Mouse (Mus musculus): ENCODE data around the gene Nrarp.

Nrarp gene

DNA sequence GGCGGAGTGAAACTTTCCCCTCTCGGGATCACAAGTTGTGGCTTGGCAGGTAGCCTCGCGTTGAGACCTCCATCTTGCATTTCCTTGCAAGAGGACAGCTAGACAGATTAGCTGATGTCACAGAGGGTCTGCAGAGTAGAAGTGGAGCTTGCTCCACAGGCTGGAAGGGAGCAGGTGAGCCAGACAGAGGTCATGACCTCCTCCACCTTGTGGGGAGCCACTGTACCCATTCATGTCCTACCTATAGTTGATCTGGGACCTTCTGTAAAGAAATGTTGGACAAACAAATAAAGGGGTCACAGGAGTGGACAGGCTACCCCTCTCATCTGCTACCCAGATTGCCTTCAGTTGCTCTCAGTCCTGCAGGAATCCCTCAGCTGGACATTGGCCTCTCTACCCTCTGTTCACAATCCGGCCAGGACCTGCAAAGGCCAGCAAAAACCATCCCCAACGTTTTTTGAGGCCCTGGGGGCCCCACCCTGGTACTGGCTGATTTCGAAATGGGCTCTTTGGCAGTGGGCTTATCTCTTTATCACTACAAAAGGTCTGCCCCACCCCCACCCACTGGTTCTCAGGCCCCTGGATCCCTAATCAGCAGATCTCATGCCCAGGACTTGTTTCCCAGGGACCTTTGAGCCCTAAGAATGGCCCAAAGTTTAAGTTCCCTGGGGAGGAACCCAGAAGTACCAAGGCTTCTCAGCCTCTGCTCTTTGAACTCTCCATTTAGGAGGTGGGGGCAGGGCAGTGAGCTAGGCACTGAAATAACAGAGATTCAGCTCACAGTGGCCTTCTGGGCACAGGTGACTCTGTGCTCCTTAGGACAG lies 5.5 kb upstream of the Nrarp start:
- DNase-seq: no peak

DNA sequence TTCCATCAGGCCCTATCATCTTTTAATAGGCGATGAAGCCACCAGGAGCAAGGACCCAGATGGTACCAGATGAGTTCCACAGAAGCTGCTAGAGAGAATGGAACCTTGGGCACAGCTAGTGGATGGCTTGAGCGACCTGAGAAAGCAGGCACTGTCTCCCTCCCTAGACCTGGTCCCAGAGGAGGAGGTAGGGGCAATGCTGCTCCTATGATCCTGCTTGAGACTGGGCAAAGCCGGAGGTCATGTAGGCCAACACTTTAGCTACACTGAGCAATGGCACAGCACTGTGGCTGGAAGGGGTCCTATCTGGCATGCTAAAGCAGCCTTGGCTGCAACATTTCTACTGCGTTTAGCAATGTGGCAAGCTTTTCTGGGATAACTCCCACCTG lies 4.9 kb upstream of the Nrarp start:
- DNase-seq: no peak

DNA sequence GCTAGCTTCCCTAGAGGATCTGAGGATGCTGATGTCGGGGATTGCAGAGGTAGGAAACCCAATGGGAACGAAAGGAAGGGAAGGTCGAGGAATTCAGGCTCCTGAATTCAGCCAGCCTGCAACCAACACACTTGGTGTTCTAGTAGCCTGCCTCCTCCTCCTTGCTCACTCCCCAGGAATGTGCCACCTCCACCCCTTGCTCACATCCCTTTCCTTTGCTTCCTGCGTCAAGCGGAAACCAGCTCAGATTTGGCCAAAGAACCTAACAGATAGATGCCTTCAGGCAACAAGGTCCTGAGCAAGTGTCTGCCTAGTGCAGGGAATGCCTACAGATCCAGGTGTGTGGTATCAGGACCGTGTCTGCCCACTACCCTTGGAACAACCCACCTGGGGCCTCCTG lies 4.0 kb upstream of the Nrarp start:
- DNase-seq: no peak

DNA sequence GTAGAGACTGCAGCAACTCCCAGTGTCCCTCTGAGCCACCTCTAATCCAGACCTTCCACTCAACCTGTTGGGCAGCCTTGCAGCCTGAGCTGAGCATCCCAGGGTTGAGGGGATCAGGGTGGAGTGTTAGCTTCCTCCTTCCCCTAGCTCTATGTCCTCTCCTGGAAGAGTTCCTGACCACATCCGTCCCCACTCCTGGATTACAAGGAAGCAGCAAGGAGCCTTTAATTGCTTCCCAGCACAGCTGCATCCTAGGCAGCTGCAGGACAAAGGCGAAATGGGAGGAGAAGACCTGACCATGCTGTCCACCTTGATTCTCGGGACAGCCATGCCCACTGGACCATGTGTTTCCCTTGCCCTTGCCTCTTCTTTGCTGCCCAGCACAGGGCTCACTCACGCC lies 3.5 kb upstream of the Nrarp start:
- DNase-seq: no peak

DNA sequence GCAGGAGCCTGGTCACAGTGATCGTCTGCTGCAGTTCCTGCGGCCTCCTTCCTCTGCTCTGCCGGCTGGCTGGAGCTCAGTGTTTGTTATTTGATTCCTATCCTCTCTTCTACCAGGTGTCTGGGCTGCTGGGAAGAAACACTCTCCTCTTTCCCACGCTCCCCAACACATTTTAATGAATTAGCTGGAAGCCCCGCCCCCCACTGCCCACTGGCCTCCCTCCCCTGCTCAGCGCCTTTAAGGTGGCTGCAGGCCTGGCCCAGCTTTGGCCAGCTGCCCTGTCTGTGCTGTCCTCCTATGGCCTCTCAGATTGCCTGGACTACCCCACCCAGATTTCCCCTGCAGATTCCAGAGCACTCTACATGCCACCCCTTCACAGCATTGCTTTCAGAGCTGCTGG lies 2.9 kb upstream of the Nrarp start:
- DNase-seq: no peak

DNA sequence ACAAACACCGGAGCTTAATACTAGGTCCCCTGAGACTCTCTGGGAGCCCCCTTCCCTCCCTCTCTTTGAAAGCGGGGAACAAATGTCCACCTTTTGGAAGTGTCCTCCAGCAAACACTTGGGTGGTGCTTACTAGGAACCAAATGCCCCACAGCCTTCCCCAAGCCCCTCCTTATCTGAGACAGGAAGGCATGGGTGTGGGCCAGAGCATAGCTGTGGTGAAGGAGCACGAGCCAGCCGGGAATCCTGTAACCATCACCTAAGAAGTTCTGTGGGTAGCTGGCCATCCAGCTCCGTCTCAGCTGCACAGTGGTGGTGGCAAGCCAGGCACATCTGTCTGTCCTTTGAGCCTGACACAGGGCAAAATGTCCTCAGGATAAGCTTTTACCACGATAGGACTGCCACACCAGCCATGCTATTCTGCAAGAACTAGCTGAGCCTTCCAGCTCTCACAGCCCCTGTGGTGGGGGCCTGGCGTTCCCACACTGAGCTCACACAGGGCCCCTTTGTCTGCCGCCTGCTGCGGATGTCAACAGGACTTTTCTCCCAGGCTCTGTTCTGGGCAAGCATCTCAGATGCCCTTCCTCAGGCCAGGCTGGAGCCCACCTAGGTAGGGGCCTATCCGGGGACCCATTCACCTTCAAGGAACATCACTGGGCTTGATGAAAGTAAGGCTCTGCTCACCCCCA lies 2.1 kb upstream of the Nrarp start:
- DNase-seq: no peak

DNA sequence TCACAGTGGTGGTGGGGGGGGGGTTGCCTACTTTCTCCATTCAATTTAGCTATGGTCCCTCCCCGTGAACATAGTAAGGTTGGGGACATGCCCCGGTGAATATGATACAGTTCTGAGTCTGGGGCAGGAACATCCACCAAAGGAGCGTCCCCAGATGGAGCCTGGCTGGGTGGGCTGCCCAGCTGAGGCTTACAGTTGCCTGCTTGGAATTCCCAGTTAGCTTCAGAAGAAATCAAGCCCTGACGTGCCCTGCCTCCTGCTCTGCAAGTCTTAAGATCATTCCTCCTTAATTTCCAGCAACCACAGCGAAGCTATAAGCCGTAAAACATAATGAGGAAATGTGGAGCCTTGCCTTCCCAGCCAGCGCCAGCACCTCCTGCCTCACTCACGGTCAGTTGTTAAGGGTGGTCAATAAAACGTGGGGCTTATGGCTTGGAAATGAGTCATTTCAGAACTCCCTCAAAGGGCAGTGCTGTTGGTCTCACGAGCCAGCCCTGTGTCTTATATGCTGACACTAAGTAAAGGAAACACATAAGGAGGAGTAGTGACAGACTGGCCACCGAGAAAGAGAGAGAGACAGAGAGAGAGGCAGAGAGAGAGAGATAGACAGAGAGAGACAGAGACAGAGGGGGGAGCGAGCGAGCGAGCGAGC lies 866 bp upstream of the Nrarp start:
- DNase-seq: no peak

DNA sequence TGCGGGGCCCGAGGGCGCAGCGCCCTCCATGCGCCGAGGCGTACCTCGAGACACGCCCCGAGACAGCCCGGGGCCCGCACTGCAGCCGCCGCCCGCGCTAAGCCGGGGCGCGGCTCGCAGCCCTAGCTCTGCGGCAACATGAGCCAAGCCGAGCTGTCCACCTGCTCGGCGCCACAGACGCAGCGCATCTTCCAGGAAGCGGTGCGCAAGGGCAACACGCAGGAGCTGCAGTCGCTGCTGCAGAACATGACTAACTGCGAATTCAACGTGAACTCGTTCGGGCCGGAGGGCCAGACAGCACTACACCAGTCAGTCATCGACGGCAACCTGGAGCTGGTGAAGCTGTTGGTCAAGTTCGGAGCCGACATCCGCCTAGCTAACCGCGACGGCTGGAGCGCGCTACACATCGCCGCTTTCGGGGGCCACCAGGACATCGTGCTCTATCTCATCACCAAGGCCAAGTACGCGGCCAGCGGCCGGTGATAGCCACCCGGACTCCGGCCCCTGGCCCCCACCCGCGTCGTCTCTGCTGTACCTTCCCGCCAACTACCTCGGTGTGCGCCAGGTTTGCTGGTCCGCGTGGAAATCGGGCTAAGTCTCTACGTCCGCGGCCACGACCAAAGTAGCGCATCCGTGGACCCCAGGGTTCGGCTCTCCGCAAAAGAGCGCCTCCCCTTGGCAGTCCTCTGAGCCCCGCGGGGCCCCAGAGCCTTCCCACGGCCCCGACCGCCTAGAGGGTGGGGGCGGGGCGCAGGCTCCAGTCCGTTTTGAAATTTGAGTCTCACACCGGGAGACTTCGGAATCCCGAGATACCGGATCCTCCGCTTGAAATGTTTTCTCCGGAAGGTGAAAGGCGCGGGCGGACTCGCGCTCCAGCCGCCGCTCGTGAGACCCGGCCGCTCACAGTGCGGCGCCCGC lies 674 bp downstream of the Nrarp start:
- peak; percentile 43 to 59 for DNase-seq

DNA sequence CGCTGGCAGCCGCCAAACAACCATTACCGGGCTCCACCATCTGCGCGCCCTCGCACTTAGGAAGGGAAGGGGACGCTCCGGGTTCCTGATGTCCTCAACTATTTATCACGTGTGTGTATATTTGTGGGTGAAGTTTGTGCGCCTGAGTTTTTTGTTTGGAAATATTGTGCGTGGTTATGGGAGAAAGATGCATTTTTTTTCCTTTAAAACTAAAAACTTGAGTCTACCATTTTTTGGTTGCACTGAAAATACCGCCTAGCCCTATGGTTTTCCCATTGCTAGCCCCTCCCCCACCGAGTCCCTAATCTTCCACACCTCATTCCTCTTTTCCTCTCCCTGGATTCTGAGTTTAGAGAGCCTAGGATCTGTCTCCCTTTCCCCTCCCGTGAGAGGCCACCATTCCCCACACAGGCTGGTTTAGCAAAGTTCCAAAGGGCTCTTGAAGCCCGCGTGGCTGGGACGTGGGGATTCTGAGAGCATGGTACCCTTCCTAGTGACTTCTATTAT lies 1.4 kb downstream of the Nrarp start:
- no peak for DNase-seq

DNA sequence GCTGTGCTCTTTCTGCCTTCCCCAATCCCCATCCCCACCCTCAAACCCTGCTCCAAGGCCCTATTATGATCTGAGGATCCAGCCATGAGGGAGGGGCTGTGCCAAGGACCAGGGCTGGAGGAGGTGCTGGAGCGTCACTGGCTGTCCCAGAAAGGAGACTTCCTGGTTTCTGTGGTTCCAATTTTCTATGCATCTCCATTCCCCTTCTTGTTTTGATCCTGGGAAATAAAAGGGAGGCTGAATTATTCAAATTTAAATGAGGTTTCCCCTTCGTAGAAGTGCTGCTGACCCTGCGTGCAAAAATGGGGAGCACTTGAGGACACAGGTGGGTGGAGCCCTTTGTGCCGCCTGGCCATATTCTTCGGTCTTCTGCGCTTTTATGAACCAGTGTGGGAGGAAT lies 2.1 kb downstream of the Nrarp start:
- no peak for DNase-seq

DNA sequence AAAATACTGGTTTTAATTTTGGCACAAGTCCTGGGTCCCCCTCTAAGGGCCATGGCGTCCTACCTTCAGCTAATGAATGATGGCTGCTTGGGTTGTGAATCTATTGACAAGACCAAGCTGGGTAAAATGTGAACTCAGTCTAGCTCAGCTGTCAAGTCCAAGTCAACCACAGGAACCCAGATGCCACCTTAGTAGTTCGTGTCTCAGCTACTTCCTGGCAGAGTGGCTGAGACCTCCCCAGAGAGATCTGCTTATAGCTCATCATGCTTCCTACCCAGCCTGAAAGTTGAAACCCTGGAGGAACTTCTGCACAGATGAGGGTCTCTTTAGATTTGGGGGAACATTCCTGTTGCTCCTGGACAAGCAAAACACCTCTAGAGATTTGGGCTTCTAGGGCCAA lies 2.8 kb downstream of the Nrarp start:
- peak in 1 of 2 experiments; percentile 18 for DNase-seq

DNA sequence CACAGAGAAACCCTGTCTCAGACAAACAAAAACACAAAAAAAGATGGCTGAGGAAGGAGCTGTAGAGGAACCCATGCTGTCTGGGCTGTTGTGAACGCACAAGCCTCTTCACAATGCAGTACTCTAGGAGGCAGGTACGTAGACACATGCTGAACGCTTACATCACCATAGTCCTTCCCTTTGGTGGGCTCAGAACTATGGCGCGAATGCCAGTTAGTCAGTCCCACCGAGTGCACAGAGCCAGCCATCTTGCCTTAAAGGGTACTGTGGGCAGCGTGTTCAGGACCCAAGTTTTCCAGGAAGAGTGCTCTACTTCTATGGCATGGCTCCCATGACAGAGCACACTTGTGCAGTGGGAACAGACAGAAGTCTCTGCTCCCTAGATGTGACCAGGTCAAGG lies 3.9 kb downstream of the Nrarp start:
- DNase-seq: no peak

DNA sequence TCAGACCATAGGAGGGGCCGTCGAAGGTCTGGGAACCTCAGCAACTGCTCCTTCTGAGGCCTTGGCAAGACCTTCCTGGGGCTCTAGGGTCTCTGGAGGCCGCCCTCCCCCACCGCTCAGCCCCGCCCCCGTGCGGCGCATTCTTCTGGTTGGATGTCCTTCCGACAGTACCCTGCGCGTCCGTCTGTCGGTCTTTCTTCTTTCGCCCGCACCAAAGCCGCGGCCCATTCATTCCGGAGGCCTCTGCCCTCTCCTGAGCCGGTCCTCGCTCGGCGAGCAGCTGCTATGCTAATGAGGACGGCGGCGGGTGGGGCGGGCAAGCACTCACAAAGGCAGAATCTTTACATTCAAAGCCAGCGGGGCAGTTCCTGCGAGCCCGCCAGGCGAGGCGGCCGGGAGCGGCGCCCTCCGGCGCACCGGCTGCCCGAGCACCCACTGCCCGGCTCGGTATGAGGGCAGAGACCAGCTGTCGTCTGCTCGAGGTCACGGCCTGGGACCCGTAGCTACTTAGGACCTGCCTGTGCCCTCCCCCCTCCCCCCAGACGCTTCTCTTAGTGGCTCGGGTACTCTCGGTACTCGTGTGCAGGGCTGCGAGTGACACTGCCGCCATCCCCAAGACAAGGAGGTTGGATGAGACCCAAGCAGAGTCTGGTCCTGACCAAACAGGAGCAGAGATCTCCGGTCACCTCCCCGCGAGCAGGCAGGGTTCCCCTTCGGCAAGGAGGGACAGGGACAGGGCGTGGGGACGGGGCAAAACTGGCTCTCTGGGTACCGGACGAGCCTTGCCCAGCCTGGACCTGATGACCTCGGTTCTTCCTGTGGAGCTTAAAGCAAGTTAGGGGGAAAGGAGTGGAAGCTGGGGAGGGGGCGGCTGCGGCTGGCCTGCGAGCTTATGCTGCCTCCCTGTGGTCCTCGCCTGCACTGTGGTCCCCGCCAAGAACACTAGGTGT lies 5.3 kb downstream of the Nrarp start:
- DNase-seq: peak; percentile 44 to 67

DNA sequence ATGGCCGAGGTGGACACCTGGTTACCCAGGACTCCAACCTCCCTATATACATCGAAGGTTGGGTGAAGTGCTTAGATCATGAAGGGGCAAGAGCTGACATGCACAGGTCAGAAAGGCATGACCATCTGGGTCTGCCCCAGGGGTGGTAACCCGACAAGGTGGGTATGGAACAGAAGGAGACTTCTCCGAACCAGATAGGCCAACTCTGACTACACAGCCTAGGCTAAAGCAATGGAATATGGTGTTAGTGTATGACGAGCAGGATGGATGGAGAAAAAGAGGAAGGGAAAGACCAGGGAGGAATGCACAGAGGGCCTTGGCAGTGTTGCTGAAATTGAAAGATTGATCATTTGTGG lies 6.0 kb downstream of the Nrarp start:
- no peak for DNase-seq

DNA sequence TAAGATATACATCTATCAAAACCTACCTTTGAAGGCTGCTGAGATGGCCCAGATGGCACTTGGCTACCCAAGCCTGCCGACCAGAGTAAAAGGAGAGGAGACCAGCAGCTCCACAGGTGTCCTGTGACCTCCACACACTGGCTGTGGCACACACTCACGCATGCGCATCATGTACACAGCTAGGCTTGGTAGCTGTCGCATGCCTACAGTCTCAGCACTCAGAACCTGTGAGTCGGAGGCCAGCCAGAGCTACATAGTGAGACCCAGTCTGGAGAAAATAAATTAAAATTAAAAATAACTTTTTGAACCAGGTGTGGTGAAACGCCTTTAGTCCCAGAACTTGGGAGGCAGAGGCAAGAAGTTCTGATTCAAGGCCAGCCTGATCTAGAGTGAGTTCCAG lies 7.3 kb downstream of the Nrarp start:
- DNase-seq: no peak

DNA sequence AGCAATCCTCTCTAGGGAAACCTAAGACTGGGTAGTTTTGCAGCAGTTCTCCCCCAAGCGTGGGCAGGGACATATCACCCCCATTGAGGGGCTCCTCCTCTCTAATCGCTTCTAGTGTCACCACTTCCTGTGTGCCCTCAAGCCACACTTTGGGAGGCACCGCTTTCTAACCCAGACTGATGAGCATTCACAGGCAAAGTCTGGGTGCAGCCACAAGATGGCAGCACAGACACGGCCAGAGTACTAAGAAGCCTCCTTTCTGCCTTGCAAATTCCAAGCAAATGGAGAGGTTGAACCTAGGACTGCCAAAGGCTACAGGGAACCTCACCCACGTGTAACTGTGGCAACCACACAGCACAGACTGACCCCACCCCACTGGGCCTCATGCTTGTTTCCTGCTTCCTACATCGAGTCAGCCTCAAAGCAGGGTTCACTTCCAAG lies 12.8 kb downstream of the Nrarp start:
- peak; percentile 67 to 78 for DNase-seq

DNA sequence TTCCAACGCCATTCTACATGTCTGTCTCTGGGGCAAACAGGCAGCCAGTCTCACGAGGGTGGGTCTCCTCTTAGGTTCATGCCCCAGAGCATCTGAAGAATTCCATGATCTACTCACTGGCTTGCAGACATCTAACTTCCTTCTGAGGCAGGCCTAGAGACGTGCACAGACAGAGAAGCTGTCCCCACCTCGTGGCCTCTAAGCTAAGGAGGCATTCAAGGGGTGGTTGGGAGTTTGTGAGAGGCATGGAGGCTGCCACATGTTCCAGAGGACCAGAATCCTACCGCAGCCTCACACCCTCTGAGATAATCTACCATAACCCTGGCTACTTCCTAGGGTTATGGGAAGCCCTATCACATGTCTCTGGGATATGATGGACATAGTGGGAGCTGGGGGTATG lies 13.4 kb downstream of the Nrarp start:
- peak in 1 of 2 experiments; percentile 13 for DNase-seq

DNA sequence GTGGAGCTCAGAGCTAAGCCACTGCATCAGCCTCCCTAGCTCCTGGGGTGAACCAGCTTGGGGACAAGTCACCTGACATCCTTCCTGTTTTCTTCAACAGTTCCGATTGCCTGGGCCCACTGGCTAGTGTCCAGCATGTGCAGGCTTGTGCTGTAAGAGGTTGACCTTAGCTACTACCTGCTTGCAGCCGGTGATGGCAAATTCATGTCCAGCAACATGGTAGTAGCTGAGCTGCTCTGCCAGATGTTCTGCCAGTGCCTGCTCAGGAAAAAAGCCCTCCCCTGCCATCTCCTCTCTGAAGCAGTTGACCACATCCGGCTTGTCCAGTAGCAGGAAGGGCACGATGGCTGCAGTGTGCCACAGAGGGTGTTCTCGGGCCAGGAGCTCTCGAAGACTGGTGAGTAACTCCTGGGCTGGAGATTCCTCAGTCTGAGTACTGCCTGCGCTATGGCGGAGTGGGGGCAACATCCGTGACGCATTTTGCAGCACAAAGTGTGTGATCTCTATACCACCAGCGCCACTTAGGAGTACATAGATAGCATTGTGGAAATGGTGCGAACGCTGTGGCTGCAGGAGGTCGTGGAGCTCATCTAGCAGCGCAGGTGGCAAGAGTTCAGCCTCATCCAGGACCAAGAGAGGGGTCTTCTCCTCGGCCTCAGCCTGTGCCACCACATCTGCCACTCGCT lies 14.1 kb downstream of the Nrarp start:
- peak; percentile 43 to 50 for DNase-seq

DNA sequence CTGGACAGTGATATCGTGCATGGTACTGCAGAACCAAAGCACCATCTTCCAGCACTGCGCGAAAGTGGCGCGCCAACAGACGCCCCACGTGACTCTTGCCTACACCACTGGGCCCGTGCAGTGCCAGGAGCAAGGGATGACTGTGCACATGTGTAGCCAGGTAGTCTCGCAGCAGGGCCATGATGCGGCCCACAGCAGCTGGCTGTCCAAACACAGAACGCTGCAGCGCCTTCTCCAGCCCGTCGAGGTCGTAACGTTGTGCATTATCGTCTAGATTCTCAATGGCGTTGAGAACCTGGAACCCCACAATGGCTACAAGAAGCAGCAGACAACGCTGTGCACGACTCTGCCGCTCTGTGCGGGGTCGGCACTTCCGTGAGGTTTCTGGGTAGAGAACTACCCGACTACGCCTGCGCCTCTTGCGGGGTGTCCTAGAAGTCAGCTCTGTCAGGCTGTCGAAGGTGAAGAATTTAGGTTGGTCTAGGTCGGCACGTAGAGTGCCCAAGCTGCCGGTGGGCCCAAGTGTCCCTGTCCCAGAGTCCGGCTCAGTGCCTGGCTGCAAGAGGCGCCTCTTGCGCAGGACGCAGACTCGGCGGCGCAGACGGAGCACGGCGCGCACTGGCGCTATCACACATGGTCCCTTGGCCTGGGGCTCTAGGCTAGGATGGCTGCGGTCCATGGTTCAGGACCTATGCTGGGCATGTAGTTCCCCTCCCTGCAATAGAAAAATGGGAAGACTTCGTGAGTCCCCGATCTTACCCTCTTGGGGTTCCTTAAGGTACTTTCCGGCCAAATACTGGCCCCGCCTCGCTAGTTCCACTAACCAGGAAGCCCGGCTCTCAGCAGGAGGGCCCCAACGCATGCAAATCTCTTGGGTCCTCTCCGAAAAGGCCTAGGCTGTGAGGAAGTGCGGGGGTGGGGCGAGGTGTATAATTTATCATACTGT lies 14.9 kb downstream of the Nrarp start:
- peak; percentile 86 to 89 for DNase-seq

All from spleen, adult 18-20 months (tissue).